Mouse (Mus musculus): ENCODE measurements at regions not wholly inside any gene's neighbourhood (a gene's known extent, or its start where the extent isn't known, plus 50 kb on each side); places are given as distances from the start of the nearest gene placed in this dataset.

DNA sequence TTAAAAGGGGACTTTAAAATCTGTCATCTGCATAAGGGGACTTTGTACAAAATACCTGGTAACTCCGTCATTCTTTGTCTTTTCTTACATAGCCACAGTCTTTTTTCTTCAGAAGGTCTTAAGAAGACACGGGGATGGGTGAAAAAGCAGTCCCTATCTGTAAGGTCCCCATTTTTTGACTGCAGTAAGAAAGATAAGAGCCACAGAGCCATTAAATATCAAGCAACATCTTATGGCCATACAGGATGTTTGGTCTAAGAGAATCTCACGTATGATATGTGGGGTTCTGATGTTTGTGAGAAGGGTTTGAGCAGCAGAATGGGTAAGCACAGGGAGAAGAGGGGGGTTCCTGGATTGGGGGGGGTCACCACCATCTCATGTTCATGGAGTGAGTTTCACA is 148.9 kb downstream of the Dhx15 start:
- TF ChIP-seq CTCF (IDR thresholded peaks at IDR 0.05; ENCODE audit: low read depth), result no peak
- no peak for TF ChIP-seq EP300 (IDR thresholded peaks at IDR 0.05; ENCODE audit: low read depth)
